Mouse (Mus musculus) testis, adult 2 months (tissue): ENCODE measurements at regions not wholly inside any gene's neighbourhood (a gene's known extent, or its start where the extent isn't known, plus 50 kb on each side); places are given as distances from the start of the nearest gene placed in this dataset.

Experiments used
- CTCF ChIP-seq: fragments of 200-500 bp; IDR thresholded peaks from 2 replicates; pipeline ENCODE4 v1.5.1; 2012; ENCODE audit warnings: low read depth, mild to moderate bottlenecking, inconsistent platforms, low read length, moderate library complexity; ENCODE audit not compliant: control insufficient read depth, insufficient read depth, insufficient replicate concordance
- POLR2A ChIP-seq: fragments of 200-500 bp; IDR thresholded peaks from 2 replicates; pipeline ENCODE4 v1.6.1; 2012; ENCODE audit warnings: low read depth, mild to moderate bottlenecking, inconsistent platforms, low read length, moderate library complexity; ENCODE audit not compliant: control insufficient read depth

DNA sequence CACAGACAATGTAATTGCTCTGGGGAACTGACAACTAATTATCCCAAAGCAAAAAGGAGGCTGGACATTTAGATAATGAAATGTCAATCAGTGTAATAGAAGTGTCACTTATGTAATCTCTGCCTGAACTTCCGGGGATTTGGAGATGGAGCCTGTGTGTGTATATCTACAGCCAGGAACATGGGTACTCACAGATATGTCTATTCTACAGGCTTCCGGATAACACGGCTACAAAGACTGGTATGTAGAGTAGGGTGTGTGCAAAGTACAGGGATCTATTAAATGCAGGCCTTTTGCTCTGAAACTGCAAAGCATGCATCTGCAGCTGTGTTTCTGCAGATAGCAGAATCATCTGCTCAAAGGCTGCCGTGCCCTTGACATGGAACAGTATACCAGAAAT, 246.7 kb upstream of the Ano5 start:
- TF ChIP-seq POLR2A (no peak), CTCF (no peak)
